Mouse (Mus musculus): ENCODE data around the gene Cyp4f17.

Cyp4f17 gene

DNA sequence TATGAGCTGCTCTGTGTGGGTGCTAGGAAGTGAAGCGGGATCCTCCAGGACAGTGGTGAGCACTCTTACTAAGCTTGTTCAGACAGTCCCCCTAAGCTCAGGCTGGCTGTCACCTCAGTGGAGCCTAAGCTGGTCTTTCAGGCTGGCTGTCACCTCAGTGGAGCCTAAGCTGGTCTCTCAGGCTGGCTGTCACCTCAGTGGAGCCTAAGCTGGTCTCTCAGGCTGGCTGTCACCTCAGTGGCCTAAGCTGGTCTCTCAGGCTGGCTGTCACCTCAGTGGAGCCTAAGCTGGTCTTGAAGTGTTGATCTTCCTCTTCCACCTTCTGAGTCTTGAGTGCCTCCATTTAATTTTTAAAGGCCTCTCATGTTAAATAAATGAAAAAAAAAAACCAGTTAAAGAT is 20.5 kb downstream of the Cyp4f17 start:
- 83% methylated on average over 1 of the region's 1 CpGs for WGBS

DNA sequence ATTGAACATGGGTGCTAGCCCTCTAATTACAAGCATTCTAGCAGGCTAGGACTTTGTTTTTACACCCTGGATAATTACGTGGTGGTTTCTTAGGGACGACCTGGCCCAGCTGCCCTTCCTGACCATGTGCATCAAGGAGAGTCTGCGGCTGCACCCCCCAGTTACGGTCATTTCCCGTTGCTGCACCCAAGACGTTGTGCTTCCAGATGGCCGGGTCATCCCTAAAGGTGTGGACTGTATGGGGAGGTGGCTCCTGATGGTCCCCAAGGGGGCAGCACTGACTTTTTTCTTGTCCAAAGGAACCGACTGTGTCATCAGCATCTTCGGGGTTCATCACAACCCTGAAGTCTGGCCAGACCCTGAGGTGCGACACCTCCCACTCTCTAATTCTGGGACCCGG is 21.9 kb downstream of the Cyp4f17 start:
- 86% methylated on average over 11 of the region's 11 CpGs for WGBS

DNA sequence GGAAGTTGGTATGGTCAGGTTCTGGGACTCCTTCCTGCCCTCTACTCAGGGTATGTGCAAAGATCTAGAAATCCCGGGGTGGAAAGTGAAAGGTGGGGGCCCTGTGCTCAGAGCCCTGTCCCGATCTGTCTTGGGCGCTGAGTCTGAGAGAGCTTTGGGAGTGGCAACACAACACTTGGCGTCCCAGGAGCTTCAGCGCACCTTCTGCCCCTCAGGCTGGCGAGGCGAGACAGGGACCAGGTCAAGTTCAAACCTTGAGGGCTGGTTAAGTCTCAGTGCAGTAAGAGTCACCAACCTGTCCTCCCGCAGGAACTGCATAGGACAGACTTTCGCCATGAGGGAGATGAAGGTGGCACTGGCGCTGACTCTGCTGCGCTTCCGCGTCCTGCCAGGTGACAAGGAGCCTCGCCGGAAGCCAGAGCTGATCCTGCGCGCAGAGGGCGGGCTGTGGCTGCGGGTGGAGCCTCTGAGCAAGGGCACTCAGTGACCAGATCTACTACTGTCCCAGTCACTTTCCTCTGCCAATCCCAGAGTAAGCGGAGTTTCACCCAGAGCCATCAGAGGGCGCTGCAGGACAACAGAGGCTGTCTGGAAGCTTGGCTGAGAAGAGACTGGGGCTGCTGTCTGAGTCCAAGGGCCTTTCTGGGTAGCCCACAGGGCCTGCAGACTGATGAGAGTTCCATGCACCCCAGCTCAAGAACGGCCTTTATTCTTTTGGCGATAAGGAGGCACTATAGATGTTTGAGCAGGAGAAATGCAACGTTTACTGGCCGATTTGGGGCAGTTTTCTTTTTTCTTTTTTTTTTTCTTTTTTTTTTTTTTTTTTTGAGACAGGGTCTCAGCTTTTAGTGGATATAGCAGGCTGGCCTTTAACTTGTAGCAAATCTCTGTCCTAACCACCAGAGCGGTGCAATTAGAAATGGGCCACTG is 22.8 kb downstream of the Cyp4f17 start:
- WGBS = 21% methylated on average over 26 of the region's 26 CpGs

DNA sequence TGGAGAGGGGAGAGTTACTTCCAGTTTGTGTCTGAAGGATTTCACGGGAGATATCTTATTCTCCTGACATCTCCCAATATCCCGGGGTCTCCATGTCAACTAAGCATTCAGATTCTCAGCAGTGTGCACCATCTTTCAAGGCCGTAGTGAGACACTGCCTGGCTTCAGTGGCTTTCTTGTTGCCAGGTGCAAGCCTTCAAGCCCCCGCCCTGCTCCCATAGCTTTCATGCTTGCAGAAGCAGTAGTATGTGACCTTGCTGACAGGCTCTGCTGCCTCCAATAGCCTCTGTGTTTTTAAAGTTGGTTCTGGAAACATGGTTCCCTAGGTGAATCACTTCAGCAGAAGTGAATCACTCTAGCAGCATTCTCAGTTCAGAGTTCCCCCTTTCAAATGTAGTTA is 26.5 kb downstream of the Cyp4f17 start:
- 80% methylated on average over 4 of the region's 4 CpGs for WGBS

- WGBS = 87% methylated on average over 6 of the region's 6 CpGs
Observed at GRCm38 (mm10) chr17:32534068-32534467, 28.2 kb downstream of the Cyp4f17 start.

GRCm38 (mm10) chr17:32536051-32536866 is 30.4 kb downstream of the Cyp4f17 start, which contains the start of gene Cyp4f16:
Gene Cyp4f16, plus strand, starts transcription at chr17:32536558.
- 10% methylated on average over 5 of the region's 5 CpGs for WGBS

DNA sequence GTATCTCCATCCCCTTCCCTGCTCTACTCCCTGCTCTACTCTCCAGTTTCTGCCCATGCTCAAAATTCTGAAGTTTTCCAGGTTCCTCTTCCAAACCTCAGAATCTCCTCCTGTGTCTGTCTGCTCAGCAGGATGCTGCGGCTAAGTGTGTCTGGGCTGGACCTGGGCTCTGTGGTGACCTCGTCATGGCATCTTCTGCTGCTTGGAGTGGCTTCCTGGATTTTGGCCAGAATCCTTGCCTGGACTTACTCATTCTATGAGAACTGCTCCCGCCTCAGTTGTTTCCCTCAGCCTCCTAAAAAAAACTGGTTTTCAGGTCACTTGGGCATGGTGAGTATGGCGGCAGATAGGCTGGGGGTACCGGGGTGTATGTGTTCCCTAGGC is 31.0 kb downstream of the Cyp4f17 start:
- WGBS = 53% methylated on average over 5 of the region's 5 CpGs

- WGBS = 94% methylated on average over 5 of the region's 5 CpGs
Observed at GRCm38 (mm10) chr17:32544792-32545191, 38.9 kb downstream of the Cyp4f17 start.

DNA sequence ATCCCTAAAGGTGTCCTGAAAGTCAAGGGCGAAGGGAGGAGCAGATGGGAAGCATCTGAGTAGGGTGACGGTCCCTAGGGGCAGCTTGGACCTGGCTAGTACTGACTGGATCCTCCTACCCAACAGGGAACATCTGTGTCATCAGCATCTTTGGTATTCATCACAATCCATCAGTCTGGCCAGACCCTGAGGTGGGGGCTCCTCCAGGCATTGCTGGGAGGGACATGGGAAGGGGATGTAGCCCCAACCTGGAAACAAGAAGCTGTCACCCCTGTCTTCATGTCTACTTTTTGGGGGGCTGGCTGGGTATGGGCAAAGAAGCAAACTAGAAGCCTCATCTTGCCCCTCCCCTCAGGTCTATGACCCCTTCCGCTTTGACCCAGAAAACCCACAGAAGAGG is 44.5 kb downstream of the Cyp4f17 start:
- 95% methylated on average over 3 of the region's 3 CpGs for WGBS

DNA sequence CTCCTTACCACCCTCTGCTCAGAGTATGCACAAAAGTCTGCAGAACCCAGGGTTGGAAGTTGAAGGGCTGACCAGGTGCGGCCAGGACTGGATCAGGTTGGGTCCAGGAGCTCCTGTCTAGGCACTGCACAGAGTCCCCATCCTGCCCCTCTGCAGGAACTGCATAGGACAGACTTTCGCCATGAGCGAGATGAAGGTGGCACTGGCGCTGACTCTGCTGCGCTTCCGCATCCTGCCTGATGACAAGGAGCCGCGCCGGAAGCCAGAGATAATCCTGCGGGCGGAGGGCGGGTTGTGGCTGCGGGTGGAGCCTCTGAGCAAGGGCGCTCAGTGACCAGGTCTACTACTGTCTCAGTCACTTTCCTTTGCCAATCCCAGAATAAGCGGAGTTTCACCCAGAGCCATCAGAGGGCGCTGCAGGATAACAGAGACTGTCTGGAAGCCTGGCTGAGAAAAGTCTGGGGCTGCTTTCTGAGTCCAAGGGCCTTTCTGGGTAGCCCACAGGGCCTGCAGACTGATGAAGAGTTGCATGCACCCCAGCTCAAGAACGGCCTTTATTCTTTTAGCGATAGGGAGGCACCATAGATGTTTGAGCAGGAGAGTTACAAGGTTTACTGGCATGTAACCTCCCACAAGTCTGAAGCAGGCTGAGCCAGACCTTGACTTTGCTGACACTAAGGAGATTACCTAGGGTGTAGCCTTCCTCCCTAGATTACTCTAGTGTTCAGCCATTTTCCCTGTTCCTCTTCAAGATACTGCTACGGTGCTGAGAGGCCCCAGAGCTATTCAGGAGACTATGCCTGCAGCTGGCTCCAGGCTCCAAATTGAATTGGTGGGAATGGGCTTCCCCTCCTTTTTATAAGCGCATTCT is 45.3 kb downstream of the Cyp4f17 start:
- 11% methylated on average over 20 of the region's 20 CpGs for WGBS

DNA sequence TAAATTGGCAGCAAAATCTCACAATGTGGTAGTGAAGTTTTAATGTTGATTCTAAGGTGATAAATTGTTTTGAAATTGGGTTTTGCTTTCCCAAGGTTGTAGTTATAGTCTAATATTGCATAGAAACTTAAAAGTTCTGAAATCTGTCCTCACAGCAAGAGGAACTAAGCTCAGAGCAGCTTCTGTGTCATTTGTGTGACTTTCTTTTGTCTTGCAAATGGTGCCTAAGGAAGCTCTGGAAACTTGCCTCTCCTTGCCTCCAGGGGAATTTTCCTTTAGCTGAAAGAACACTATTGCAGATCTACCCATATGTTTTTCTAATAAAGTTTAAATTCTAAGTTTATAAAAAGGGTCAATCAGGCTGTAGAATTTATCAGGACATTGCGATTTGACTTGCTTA is 47.2 kb downstream of the Cyp4f17 start:
- WGBS = 59% methylated on average over 1 of the region's 1 CpGs

GRCm38 (mm10) chr17:32554368-32554767 is 48.5 kb downstream of the Cyp4f17 start:
- 80% methylated on average over 9 of the region's 9 CpGs for WGBS

GRCm38 (mm10) chr17:32563301-32563700 is 57.5 kb downstream of the Cyp4f17 start:
- 78% methylated on average over 2 of the region's 2 CpGs for WGBS

- WGBS = 86% methylated on average over 2 of the region's 2 CpGs
Observed at GRCm38 (mm10) chr17:32573286-32573685, 67.4 kb downstream of the Cyp4f17 start.

DNA sequence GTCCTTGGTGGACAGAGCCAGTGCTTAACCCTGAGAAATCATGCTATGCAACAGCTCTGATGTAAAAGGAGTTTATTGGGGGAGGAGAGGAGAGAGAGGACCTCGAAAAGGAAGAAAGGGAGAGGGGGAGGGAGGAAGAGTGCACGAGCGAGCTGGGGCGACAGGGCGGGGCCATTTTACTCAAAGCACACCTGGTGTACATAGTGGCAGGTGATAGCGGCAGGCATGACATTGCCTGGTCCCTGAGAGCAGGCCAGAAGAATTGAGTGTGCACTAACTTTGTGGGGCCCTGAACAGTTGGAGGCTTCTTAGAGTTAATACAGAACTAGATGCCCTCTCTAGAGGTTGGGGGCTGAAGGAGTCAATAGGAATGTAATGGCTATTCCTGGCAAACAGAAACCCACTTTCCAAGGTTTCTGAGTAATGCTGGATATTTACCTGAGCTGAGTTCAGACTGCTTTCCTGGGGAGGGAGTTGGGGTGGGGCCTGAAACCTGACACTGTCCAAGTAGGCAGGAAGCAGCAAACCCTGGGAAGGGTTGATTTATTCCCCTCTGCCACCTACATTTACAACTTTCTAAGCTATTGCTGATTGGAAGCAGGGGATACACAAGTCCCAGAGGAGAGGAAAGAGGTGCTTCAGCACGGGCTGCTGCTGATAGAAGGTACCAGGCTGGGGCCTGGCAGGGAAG is 71.8 kb downstream of the Cyp4f17 start:
- 67% methylated on average over 7 of the region's 7 CpGs for whole genome bisulfite sequencing

Measured in cerebral cortex, adult 2 months (tissue).